Mouse (Mus musculus): ENCODE data around the gene Armc7. TPM values are rescaled to one million over a fixed set of nuclear protein-coding genes. Genes with fewer than 3 reads are reported as not detected.
"Not testable (repeated sequence)": the region's sequence is repeated elsewhere in the genome, so short reads cannot be mapped to it uniquely, and the experiment has no call there.

Gene Armc7
- polyA plus RNA-seq, 1 experiment from 2014 or later, result 34.5 TPM

DNA sequence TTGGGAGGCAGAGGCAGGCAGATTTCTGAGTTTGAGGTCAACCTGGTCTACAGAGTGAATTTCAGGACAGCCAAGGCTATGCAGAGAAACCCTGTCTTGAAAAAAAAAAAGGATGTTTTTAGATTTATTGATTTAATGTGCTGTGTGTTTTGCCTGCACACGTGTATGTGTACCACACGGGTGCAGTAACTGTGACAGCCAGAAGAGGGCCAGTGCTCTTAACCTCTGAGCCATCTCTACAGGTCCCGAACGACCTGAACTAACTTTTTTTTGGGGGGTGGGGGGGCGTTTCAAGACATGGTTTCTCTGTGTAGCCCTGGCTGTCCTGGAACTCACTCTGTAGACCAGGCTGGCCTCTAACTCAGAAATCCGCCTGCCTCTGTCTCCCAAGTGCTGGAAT lies 20.6 kb upstream of the Armc7 start:
- not testable (repeated sequence) for DNase-seq (ENCODE audit: low spot score)

- DNase-seq (ENCODE audit: low spot score), result no peak
Measured at GRCm38 (mm10) chr11:115455619-115456018, 19.8 kb upstream of the Armc7 start.

GRCm38 (mm10) chr11:115456182-115456581 lies 19.3 kb upstream of the Armc7 start:
- no peak for DNase-seq (ENCODE audit: low spot score)

DNA sequence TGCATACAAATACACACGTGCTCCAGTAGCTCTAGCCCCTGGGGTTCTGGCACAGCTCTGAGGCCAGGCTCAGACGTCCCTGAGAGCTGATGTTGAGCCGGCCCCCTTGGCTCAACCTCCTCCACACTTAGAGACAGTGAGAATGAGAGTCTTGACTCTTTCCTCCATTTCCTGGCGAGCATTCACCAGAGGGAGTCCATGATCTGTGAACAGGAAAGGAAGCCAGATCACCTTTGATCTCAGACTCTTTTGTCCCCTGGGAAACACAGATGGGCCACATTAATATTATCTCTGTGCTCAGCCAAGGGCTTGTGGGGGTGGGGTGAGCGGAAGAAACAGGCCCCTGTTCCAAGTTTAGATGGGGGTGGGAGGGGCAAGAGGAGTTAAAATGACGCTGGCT lies 18.1 kb upstream of the Armc7 start:
- no peak for DNase-seq (ENCODE audit: low spot score)

DNA sequence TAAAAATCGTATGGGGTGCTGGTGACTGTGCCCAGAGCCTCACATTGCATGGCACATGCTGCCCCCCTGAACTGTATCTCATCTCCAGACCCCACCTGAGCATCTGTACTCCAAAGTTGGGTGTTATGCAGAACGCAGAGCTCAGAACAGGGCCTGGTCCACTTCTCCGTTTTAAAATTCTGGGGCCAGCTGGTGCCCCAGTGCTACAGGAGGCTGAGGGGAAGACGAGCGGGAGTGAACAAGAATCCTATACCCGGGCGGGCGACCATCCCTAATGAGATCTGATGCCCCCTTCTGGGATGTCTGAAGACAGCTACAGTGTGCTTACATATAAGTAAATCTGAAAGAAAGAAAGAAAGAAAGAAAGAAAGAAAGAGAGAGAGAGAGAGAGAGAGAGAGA lies 14.5 kb upstream of the Armc7 start:
- no peak for DNase-seq (ENCODE audit: low spot score)

DNA sequence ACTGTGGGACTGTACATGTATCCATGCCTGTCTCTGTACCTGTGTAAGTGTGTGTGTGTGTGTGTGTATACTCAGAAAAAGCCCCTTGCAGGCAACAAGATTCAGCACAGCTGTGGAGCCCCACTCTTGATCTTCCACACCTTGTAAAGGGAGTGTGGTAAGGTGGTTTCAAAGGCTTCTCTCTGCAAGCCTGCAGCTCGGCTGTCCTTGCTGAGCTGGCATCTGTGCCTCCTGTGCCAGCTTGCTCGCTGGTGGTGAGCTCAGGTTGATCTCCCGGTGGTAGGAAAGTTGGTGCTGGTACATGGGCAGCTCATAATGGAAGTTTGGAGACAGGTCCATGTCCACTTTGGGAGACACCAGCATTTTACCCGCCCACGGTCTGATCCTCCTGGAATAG lies 13.6 kb upstream of the Armc7 start:
- DNase-seq (ENCODE audit: low spot score), result peak; percentile 82

GRCm38 (mm10) chr11:115462243-115462891 lies 13.1 kb upstream of the Armc7 start, which contains the start of gene Slc16a5:
Gene Slc16a5, plus strand, starts transcription at chr11:115462474.
- DNase-seq (ENCODE audit: low spot score), result peak; percentile 78

- peak; percentile 85 for DNase-seq (ENCODE audit: low spot score)
Measured at GRCm38 (mm10) chr11:115463397-115463796, 12.1 kb upstream of the Armc7 start.

GRCm38 (mm10) chr11:115464851-115465250 lies 10.6 kb upstream of the Armc7 start:
- peak; percentile 65 for DNase-seq (ENCODE audit: low spot score)

DNA sequence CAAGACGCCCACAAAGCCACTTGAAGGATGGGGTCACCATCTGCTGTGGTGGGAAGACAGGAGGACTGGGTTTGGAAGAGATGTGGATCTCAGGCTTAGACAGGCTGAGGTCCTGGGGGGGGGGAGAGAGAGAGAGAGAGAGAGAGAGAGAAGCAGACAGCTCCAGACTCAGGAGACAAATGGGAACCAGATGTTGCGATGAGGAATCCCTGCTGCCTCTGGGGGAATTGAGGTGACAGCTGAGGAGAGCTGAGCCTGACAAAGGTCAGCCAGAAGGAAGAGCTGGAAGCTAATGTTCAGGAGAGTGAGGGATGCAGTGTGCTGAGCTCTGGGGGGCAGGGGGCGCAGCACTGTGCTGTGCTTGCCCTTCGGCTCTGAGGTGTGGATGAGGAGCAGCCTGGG lies 8.2 kb upstream of the Armc7 start:
- DNase-seq (ENCODE audit: low spot score), result no peak

- no peak for DNase-seq (ENCODE audit: low spot score)
Measured at GRCm38 (mm10) chr11:115472183-115472582, 3.3 kb upstream of the Armc7 start.

- DNase-seq (ENCODE audit: low spot score), result peak; percentile 95
Measured at GRCm38 (mm10) chr11:115473626-115474275, 1.7 kb upstream of the Armc7 start.

DNA sequence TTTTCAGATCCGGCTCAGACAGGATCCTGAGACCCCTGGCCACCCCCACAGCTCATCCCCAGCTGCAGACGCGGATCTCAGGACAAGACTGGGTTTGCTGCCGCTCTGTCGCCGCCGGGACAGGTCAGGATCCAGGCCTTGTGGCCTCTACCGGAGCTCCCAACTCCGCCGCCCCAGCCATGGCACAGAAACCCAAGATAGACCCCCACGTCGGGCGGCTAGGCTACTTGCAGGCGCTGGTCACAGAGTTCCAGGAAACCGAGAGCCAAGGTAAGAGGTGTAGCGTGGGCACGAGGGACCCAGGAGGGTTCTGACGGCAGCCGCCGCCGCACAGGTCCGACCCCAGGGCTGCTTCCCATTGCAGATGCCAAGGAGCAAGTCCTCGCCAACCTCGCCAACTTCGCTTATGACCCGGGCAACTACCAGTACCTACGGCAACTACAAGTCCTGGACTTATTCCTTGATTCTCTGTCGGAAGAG lies 331 bp downstream of the Armc7 start:
- no peak for DNase-seq (ENCODE audit: low spot score)

GRCm38 (mm10) chr11:115476630-115477029 lies 1.2 kb downstream of the Armc7 start:
- DNase-seq (ENCODE audit: low spot score), result not testable (repeated sequence)

DNA sequence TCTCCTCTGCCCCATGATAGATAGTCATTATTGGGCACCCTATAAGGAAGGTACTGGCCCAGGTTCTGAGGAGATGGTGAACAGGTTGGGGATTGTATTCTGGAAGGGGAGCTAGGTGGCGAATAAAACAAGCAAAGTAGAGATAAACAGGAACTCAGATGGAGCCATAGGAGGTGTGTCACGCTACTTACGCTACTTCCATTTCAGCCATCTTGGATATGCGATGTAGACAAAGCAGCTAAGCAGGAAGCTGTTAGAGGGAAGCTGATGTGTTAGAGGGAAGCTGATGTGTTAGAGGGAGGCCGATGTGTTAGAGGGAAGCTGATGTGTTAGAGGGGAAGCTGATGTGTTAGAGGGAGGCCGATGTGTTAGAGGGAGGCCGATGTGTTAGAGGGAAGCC lies 1.9 kb downstream of the Armc7 start:
- DNase-seq (ENCODE audit: low spot score), result not testable (repeated sequence)

- DNase-seq (ENCODE audit: low spot score), result no peak
Measured at GRCm38 (mm10) chr11:115478296-115478938, 3.0 kb downstream of the Armc7 start.

- peak; percentile 81 for DNase-seq (ENCODE audit: low spot score)
Measured at GRCm38 (mm10) chr11:115481553-115482259, 6.2 kb downstream of the Armc7 start.

- DNase-seq (ENCODE audit: low spot score), result no peak
Measured at GRCm38 (mm10) chr11:115483278-115483677, 7.8 kb downstream of the Armc7 start.

DNA sequence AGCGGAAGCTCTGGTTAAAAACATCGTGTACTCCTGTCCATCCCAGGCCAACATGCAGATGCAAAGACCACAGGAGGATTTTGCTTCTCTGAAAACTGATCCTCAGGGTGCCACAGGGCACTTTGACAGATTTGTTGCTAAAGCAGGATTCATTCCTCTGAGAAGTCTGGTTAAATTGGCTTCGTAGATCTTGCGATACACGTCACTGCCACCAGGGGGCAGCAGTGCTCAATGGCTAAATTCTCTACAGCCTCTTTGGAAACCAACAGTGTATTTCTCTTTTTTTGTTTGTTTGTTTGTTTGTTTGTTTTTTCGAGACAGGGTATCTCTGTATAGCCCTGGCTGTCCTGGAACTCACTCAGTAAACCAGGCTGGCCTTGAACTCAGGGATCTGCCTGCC lies 8.3 kb downstream of the Armc7 start:
- DNase-seq (ENCODE audit: low spot score), result peak; percentile 83

- no peak for DNase-seq (ENCODE audit: low spot score)
Measured at GRCm38 (mm10) chr11:115485155-115485554, 9.7 kb downstream of the Armc7 start.

GRCm38 (mm10) chr11:115488551-115489104 lies 13.2 kb downstream of the Armc7 start:
- DNase-seq (ENCODE audit: low spot score), result no peak

Data from thymus, postnatal 0 days (tissue).